Mouse (Mus musculus): Measurements from ENCODE around the gene D1Pas1.

D1Pas1 gene

GRCm38 (mm10) chr1:186986506-186986905 lies 19.3 kb downstream of the D1Pas1 start:
- no peak for DNase-seq (ENCODE audit: low spot score in 2 of 2)

DNA sequence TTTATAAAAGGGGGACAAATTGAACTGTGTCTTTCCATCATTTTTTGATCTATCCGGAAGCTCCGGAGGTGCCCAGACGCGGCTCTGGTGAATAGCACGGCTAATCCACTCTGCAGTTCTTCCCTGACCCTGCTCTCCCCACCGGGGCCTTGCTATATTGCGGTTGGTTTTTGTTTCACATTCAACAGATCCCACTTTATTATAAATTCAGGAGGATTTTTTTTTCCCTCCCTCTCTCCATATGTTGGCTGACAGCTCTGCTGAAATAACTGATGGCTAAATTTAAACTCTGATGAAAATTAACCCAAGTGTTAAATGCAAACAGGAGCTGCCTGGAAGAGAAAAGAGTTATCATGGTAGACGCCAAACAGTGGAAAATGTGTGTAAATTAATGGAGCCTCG lies 21.1 kb downstream of the D1Pas1 start:
- no peak for DNase-seq (ENCODE audit: low spot score in 2 of 2)

- no peak for DNase-seq (ENCODE audit: low spot score in 2 of 2)
Observed at GRCm38 (mm10) chr1:186988822-186989221, 21.6 kb downstream of the D1Pas1 start.

DNA sequence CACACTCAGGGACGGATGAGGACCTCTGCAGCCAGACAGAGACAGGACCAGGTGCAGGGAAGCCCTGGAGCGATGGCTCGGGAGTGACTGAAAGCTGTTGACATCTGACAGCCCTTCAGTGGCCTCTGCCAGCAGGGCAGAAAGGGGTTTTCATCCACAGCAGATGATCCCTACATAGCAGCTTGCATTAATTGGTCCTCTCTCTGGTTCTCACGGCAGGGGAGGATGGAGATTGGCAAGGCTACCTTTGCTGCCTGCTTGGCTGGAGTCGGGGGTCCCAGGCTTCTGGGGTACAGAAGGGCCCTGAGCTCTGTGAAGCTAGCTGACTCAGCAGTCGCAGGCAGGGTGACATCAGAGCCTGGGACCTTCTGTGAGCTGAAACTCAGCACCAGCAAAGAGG lies 24.3 kb downstream of the D1Pas1 start:
- no peak for DNase-seq (ENCODE audit: low spot score in 2 of 2)

- no peak for DNase-seq (ENCODE audit: low spot score in 2 of 2)
Observed at GRCm38 (mm10) chr1:186992113-186992512, 24.9 kb downstream of the D1Pas1 start.

DNA sequence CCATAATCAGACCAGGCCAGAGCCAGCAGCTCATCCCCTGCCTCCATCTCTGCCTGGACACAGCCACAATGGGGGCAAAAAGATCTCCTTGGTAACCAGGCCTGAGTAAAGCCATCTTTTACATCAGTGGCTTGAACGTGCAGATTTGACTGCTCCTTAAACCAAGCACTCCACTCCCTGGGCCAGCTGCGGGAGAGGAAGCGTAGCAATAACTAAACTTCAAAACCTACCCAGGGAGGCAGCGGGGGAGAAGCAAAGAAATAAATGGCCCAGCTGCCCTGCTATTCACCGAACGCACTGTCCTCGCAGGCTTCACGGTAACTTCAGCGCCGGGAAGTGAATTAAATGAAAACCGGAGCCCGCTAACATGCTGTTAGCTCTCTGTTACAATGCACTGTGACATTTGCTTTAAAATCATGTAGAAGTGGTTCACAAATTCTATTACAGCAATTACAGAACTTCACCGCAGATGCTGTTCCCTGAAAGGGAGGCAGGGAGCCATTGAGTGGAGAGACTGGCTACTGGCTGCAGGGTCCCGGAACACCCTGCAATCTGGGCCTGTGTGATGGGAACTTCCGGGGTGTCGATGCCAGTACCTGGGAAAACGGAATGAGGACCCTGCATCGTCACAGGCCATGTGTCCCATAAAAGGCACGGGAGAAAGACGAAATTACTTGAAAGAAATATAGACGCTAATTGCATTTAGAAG lies 30.5 kb downstream of the D1Pas1 start:
- DNase-seq (ENCODE audit: low spot score in 2 of 2): no peak

DNA sequence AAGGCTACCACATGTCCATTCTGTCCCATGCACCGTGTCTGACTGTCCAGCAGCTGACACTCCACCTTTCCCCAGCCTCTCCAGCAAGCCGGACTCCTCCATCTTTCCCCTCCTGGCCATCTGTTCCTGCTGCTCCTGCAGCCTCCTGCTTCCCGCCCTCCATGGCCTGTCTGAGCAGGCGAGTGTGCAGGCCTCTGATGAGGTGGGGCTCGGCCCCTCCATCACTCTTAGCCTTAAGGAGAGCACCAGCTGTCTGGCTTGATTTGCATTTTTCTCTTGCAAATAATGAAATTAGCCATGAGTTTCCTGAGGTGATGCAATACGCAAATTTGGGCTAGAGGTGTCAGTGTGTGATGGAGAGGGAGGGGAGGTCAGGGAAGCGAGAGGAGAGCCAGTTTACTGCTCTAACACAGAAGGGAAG lies 36.2 kb downstream of the D1Pas1 start:
- DNase-seq (ENCODE audit: low spot score in 2 of 2): no peak

DNA sequence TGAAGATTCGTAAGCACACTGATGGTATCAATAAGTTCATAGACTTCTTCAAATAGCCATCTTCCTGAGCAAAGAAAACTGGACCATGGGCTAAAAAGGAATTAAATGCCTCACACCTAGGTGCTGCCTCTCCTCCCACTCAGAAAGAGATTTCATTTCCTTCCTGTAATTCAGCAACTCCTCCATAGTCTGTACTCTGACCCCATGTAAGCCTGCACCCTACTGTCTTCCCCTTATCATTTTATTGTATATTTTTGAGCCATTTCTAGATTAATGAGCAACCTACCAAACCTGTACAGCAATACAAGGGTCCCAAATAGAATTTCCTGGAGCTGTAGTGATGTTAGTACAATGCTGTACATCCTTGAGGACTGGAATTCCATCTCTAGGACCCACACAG lies 37.1 kb downstream of the D1Pas1 start:
- no peak for DNase-seq (ENCODE audit: low spot score in 2 of 2)

GRCm38 (mm10) chr1:187006227-187006925 lies 39.2 kb downstream of the D1Pas1 start:
- no peak for DNase-seq (ENCODE audit: low spot score in 2 of 2)

DNA sequence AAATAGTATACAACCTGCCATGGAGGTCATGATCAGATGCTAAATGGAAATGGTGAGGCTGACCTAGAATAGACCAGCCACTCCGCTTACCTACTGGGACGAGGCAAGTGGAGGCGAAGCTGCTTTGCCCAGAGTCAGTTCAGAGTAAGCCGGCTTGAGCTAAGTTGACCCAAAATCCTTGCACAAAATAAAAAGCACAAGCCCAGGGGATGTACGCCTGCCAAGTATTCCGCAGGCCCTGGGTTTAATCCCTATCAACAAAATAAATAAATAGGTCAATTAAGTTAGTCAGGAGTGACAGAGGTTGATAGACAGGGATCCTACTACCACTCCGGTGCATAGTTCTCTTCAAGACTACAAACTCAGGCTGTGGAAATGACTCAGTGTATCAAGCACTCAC lies 41.0 kb downstream of the D1Pas1 start:
- DNase-seq (ENCODE audit: low spot score in 2 of 2): no peak

GRCm38 (mm10) chr1:187010071-187010470 lies 42.9 kb downstream of the D1Pas1 start:
- DNase-seq (ENCODE audit: low spot score in 2 of 2): no peak

DNA sequence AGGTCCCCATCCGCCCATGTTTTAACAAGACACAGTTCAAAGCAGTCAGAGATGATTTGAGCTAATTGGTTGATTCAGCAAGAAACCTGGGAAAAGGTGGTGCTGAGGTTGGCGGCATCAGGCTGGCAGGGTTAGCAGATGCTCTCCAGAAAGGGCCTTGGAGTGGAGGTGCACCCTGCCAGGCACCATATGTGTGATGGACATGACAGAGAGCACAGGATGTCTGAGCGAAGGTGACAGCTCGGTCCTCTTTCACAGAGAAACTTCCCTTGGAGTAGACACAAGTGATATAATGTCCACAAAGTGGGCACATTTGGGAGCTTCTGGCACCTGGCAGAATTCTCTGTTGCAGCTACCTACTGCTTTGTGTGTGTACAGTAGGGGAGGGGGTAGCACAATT lies 44.4 kb downstream of the D1Pas1 start:
- DNase-seq (ENCODE audit: low spot score in 2 of 2): no peak

DNA sequence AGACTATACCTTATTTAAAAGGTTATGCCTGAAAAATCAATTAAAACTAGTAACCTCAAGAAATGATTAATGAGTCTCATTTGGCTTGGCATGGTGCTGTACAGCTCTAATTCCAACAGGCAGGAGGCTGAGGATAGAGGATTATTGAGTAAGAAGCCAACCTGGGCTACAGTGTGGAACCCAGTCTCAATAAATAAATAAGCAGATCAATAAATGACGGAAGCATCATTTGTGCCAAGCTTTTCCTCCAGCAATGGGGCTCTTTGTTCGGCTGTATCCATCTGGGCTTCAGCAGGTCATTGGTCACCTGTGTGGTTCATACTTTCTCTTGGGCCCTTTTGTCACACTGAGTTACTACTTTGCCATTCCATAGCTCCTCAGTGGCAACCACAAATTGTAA lies 46.9 kb downstream of the D1Pas1 start:
- DNase-seq (ENCODE audit: low spot score in 2 of 2): no peak

DNA sequence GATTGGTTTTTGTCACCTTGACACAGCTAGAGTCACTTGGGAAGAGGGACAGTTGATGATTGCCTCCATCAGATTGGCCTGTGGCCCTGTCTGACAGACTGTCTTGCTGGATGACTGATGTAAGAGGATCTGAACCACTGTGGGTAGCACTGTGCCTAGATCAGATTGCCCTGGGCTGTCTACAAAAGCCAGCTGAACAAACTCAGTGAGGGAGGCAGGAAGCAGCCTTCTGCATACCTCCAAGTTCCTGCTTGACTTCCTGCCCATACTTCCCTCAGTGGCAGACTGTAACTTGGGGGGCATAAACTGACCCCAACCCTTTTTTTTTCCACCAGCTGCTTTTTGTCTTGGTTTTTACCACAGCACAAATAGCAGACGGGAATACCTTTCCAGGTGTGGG lies 48.5 kb downstream of the D1Pas1 start:
- DNase-seq (ENCODE audit: low spot score in 2 of 2): no peak

DNA sequence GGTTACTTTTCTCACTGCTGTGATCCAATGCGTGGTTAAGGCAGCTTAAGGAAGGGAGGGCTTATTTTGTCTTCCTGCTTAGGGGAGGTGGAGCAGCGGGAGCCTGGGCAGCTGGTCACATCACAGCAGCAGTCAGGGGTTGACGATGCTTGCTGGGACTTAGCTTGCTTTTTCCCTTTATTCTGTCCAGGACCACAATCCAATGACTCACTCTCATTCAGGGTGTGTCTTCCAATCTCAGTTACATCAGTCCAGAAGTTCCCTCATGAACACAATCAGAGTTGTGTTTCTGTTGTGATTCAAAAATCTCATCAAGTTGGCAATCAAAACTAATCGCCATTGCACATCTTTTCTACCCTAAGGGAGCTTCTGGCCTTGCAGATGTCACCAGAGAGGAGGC lies 48.9 kb downstream of the D1Pas1 start:
- DNase-seq (ENCODE audit: low spot score in 2 of 2): no peak

GRCm38 (mm10) chr1:187020011-187020410 lies 52.8 kb downstream of the D1Pas1 start:
- no peak for DNase-seq (ENCODE audit: low spot score in 2 of 2)
